Mouse (Mus musculus): Measurements from ENCODE around the gene Tada3. TPM values are rescaled to one million over a fixed set of nuclear protein-coding genes. Genes with fewer than 3 reads are reported as not detected.

Gene Tada3
- polyA plus RNA-seq, 1 experiment: 41.0 TPM

DNA sequence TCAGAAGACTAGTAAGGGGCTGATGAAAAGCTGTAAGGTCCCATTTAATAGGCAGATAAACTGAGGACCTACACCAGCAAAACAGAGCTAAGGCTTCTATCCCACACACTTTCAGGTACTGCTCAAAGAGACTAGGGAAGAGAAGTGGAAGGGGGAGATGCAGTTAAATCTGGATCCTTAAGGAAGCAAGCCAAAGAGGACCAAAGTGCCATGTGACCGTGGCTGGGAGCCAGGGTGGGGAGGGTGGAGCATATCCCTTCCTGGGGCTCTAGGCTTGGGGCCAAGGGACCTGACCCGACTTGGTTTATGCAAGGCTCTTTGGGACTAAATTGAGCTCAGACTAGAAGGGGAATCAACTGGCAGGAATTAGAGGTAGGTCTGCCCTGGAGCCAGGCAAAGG, 33.4 kb downstream of the Tada3 start:
- Histone ChIP-seq H3K27ac (ENCODE audit: insufficient read depth, low read length) (no peak overlapping the region), H3K4me3 (ENCODE audit: low read depth, low read length) (no peak overlapping the region), H3K36me3 (ENCODE audit: control insufficient read depth, insufficient read depth, low read length, poor library complexity, severe bottlenecking) (no peaks in the 10 kb centered on the region), H3K9ac (ENCODE audit: low read depth, poor library complexity, severe bottlenecking) (0 out of 2 replicates have a peak overlapping the region, but pooled peaks have one; percentile 45), H3K9me3 (replicated peaks; ENCODE audit: control insufficient read depth, insufficient read depth, low read length, poor library complexity, severe bottlenecking) (no peaks in the 10 kb centered on the region), H3K27me3 (ENCODE audit: control insufficient read depth, insufficient read depth, low read length, poor library complexity, severe bottlenecking) (no peaks in the 10 kb centered on the region), H3K4me1 (ENCODE audit: control insufficient read depth, insufficient read depth, low read length) (no peaks in the 10 kb centered on the region)
- no peak for TF ChIP-seq EP300 (IDR thresholded peaks at IDR 0.05; ENCODE audit: insufficient read depth, low read depth, low read length)
- TF ChIP-seq POLR2A (IDR thresholded peaks at IDR 0.05; ENCODE audit: insufficient read depth, low read length): no peak
- TF ChIP-seq CTCF (IDR thresholded peaks at IDR 0.05; ENCODE audit: low read depth, low read length): no peak

DNA sequence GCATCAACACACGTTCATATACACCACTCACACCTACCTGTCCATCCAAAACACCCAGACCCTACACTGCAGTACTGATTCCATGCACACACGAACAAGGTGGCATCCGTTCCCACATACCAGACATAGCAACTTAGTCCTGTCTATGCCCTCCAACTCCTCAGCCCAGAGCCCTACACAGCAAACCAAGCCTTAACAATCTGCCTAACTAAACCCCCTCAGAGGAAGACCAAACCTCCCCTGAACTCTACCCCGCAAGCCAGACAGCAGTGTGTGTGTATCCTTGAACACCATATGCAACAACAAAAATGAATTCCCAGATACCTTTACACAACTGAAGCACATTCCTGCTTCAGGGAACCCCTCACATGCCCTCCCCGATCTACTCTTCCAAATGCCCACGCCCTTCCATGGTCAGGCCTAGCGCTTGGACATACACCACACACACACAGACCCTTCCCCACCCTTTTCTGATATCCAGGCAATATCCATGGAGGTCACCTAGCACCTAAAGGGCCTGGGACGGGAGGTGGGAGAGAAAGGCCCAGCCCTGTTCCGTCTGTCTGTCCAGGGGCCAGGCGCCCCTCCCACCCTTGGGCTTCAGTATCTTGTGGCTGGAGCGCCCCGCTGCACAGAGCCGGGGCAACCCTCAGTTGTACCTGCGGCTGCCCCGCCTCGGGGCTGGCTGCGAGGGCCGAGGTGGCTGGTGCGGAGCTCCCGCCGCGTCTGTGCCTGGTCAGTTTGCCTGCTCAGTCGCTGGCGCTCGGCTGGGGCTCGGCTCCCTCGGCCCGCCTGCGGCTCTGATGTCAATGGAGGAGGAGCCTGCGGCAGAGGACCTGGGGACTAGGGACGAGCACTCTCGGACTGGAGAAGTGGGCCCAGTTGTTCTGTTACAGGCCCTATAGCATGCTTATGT, 34.2 kb downstream of the Tada3 start, which contains the start of gene Camk1:
Gene Camk1, minus strand, starts transcription at position 808 of the 916 bp plus-strand sequence.
- peak within 1 kb of the TSS; percentile 45 for H3K9ac ChIP-seq (ENCODE audit: low read depth, poor library complexity, severe bottlenecking)
- no peaks in the 10 kb centered on the region for H3K9me3 ChIP-seq (replicated peaks; ENCODE audit: control insufficient read depth, insufficient read depth, low read length, poor library complexity, severe bottlenecking)
- TF ChIP-seq CTCF (IDR thresholded peaks at IDR 0.05; ENCODE audit: low read depth, low read length): no peak
- no peak for TF ChIP-seq EP300 (IDR thresholded peaks at IDR 0.05; ENCODE audit: insufficient read depth, low read depth, low read length)
- TF ChIP-seq POLR2A (IDR thresholded peaks at IDR 0.05; ENCODE audit: insufficient read depth, low read length): no peak
- no peaks in the 10 kb centered on the region for H3K27me3 ChIP-seq (ENCODE audit: control insufficient read depth, insufficient read depth, low read length, poor library complexity, severe bottlenecking)
- H3K4me3 ChIP-seq (ENCODE audit: low read depth, low read length): peak within 1 kb of the TSS; percentile 41
- H3K36me3 ChIP-seq (ENCODE audit: control insufficient read depth, insufficient read depth, low read length, poor library complexity, severe bottlenecking): no peaks in the 10 kb centered on the region
- H3K27ac ChIP-seq (ENCODE audit: insufficient read depth, low read length): no peak within 1 kb of the TSS
- no peaks in the 10 kb centered on the region for H3K4me1 ChIP-seq (ENCODE audit: control insufficient read depth, insufficient read depth, low read length)

DNA sequence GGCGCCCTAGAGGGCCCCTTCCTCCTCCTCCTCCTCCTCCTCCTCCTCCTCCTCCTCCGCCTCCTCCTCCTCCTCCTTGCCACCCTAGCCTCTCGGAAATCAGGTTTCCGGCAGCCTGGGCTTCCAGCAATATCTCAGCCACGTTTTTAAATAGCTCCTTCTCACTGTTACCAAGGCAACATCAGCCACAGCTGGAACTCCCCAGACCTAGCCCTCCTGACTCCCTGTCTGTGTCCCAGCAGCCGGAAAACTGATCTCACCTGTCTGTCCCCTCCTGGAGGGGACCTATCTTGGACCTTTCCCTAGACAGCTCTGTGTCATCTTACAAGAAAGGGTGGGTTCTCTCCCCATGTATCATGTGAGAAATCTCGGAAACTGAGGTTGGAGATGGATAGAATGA, 35.4 kb downstream of the Tada3 start:
- no peak overlapping the region for H3K27ac ChIP-seq (ENCODE audit: insufficient read depth, low read length)

DNA sequence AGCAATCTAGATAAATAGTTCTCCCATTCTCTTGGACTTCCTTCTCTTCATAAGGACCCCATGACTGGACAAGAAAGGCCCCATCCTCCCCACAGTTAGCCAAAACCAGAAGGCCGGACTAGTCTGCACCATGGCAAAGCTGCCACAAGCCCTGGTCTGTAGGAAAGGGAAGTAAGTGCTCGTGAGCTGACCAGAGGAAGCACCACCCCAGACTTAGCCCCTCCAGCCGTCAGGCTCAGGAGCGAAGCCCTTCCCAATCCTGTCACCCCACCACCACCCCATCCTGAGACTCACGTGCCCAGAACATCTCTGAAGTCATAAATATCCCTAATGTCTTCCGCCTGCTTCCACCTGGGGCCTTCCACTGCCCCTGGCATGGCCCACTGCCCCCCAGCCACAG, 36.1 kb downstream of the Tada3 start:
- TF ChIP-seq EP300 (IDR thresholded peaks at IDR 0.05; ENCODE audit: insufficient read depth, low read depth, low read length): no peak
- no peak overlapping the region for H3K27ac ChIP-seq (ENCODE audit: insufficient read depth, low read length)
- no peaks in the 10 kb centered on the region for H3K9me3 ChIP-seq (replicated peaks; ENCODE audit: control insufficient read depth, insufficient read depth, low read length, poor library complexity, severe bottlenecking)
- H3K4me1 ChIP-seq (ENCODE audit: control insufficient read depth, insufficient read depth, low read length): no peaks in the 10 kb centered on the region
- H3K9ac ChIP-seq (ENCODE audit: low read depth, poor library complexity, severe bottlenecking): no peak overlapping the region
- no peaks in the 10 kb centered on the region for H3K27me3 ChIP-seq (ENCODE audit: control insufficient read depth, insufficient read depth, low read length, poor library complexity, severe bottlenecking)
- H3K36me3 ChIP-seq (ENCODE audit: control insufficient read depth, insufficient read depth, low read length, poor library complexity, severe bottlenecking): no peaks in the 10 kb centered on the region
- no peak overlapping the region for H3K4me3 ChIP-seq (ENCODE audit: low read depth, low read length)

More for the DNA sequence above, 35.4 kb downstream of the Tada3 start:
- H3K4me1 ChIP-seq (ENCODE audit: control insufficient read depth, insufficient read depth, low read length): no peaks in the 10 kb centered on the region
- no peak overlapping the region for H3K9ac ChIP-seq (ENCODE audit: low read depth, poor library complexity, severe bottlenecking)
- H3K36me3 ChIP-seq (ENCODE audit: control insufficient read depth, insufficient read depth, low read length, poor library complexity, severe bottlenecking): no peaks in the 10 kb centered on the region
- H3K4me3 ChIP-seq (ENCODE audit: low read depth, low read length): no peak overlapping the region
- H3K27me3 ChIP-seq (ENCODE audit: control insufficient read depth, insufficient read depth, low read length, poor library complexity, severe bottlenecking): no peaks in the 10 kb centered on the region
- TF ChIP-seq EP300 (IDR thresholded peaks at IDR 0.05; ENCODE audit: insufficient read depth, low read depth, low read length): no peak
- TF ChIP-seq POLR2A (IDR thresholded peaks at IDR 0.05; ENCODE audit: insufficient read depth, low read length): no peak
- TF ChIP-seq CTCF (IDR thresholded peaks at IDR 0.05; ENCODE audit: low read depth, low read length): no peak
- H3K9me3 ChIP-seq (replicated peaks; ENCODE audit: control insufficient read depth, insufficient read depth, low read length, poor library complexity, severe bottlenecking): no peaks in the 10 kb centered on the region

DNA sequence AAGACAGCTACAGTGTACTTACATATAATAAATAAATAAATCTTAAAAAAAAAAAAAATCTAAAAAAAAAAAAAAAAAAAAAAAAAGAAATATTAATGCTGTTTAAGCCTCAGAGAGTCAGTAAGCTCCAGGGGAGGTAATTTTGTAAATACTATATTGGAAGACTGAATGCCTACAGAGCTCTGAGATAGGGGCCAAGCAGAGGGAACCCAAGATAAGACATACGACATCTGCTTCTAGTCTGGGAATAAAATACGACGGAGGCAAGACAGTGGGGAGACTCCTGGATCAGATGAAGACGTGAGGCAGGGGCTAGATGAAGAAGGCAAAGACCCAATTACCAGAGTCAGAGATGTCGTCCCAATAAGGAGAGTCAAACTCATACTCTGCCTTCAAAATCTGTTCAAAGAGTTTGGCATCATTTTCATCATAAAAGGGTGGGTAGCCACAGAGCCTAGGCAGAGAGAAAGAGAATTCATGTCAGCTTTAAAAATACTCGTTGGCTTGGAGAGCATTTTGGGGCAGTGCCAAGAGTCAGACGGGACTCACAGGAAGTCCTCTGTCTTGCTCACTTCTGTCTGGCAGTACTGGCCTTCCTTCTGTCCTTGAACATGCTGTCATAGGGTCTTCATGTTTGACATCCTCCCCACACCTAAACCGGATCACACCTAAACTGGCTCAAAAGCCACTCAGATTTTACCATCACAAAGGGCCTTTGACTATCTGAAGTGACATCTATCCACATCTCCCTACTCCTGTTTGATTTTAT, 40.6 kb downstream of the Tada3 start:
- TF ChIP-seq CTCF (IDR thresholded peaks at IDR 0.05; ENCODE audit: low read depth, low read length): no peak
- TF ChIP-seq POLR2A (IDR thresholded peaks at IDR 0.05; ENCODE audit: insufficient read depth, low read length): no peak
- TF ChIP-seq EP300 (IDR thresholded peaks at IDR 0.05; ENCODE audit: insufficient read depth, low read depth, low read length): no peak
- no peak overlapping the region for H3K27ac ChIP-seq (ENCODE audit: insufficient read depth, low read length)
- H3K27me3 ChIP-seq (ENCODE audit: control insufficient read depth, insufficient read depth, low read length, poor library complexity, severe bottlenecking): no peaks in the 10 kb centered on the region
- H3K4me3 ChIP-seq (ENCODE audit: low read depth, low read length): no peak overlapping the region
- no peaks in the 10 kb centered on the region for H3K4me1 ChIP-seq (ENCODE audit: control insufficient read depth, insufficient read depth, low read length)
- H3K9me3 ChIP-seq (replicated peaks; ENCODE audit: control insufficient read depth, insufficient read depth, low read length, poor library complexity, severe bottlenecking): no peaks in the 10 kb centered on the region
- peaks cover 9% of the 10 kb centered on the region; the same call in 1 of the 2 replicates for H3K36me3 ChIP-seq (ENCODE audit: control insufficient read depth, insufficient read depth, low read length, poor library complexity, severe bottlenecking)
- H3K9ac ChIP-seq (ENCODE audit: low read depth, poor library complexity, severe bottlenecking): no peak overlapping the region
